Mouse (Mus musculus) testis, postnatal 10 days (tissue): ENCODE measurements at regions not wholly inside any gene's neighbourhood (a gene's known extent, or its start where the extent isn't known, plus 50 kb on each side); places are given as distances from the start of the nearest gene placed in this dataset.
A peak's percentile ranks its signal among the peaks of the same experiment; 100 is the strongest.

Source experiments
- DNase-seq: peaks from one replicate; pipeline ENCODE4 v3.0.0; 2021; ENCODE audit warnings: low spot score

- DNase-seq, result no peak
Measured at GRCm38 (mm10) chr5:54254005-54254404, 255.7 kb downstream of the Stim2 start.

- DNase-seq, result peak; percentile 46
Measured at GRCm38 (mm10) chr5:54258087-54258733, 259.9 kb downstream of the Stim2 start.

GRCm38 (mm10) chr5:54264867-54265434 lies 266.7 kb downstream of the Stim2 start:
- no peak for DNase-seq

GRCm38 (mm10) chr5:54267905-54268590 lies 269.7 kb downstream of the Stim2 start:
- no peak for DNase-seq

GRCm38 (mm10) chr5:54279357-54279756 lies 281.1 kb downstream of the Stim2 start:
- no peak for DNase-seq

GRCm38 (mm10) chr5:54280670-54281069 lies 282.4 kb downstream of the Stim2 start:
- DNase-seq, result no peak

GRCm38 (mm10) chr5:54281121-54281520 lies 282.8 kb downstream of the Stim2 start:
- no peak for DNase-seq

- DNase-seq, result no peak
Measured at GRCm38 (mm10) chr5:54290372-54291080, 292.2 kb downstream of the Stim2 start.

GRCm38 (mm10) chr5:54291940-54292339 lies 293.6 kb downstream of the Stim2 start:
- no peak for DNase-seq

GRCm38 (mm10) chr5:54313660-54314279 lies 315.5 kb downstream of the Stim2 start:
- DNase-seq, result no peak

- no peak for DNase-seq
Measured at GRCm38 (mm10) chr5:54330415-54330814, 332.1 kb downstream of the Stim2 start.

GRCm38 (mm10) chr5:54342976-54343375 lies 344.7 kb downstream of the Stim2 start:
- no peak for DNase-seq

- no peak for DNase-seq
Measured at GRCm38 (mm10) chr5:54343432-54343831, 345.1 kb downstream of the Stim2 start.

- DNase-seq, result no peak
Measured at GRCm38 (mm10) chr5:54348820-54349596, 350.7 kb downstream of the Stim2 start.

- DNase-seq, result no peak
Measured at GRCm38 (mm10) chr5:54349775-54350332, 351.6 kb downstream of the Stim2 start.

GRCm38 (mm10) chr5:54356105-54356504 lies 357.8 kb downstream of the Stim2 start:
- DNase-seq, result no peak

GRCm38 (mm10) chr5:54357501-54357900 lies 359.2 kb downstream of the Stim2 start:
- DNase-seq, result no peak

GRCm38 (mm10) chr5:54358221-54358620 lies 359.9 kb downstream of the Stim2 start:
- no peak for DNase-seq
